Mouse (Mus musculus) forebrain, embryonic 16.5 days (tissue): ENCODE data around the gene Acsf3. TPM values are rescaled to one million over a fixed set of nuclear protein-coding genes. Genes with fewer than 3 reads are reported as not detected.

Source experiments
- ATAC-seq: fragments of 200-750 bp; cut with Nextera tagmentation; 2 replicates; pipeline ENCODE4 v1.8.0; 2017; ENCODE audit warnings: mild to moderate bottlenecking, moderate library complexity
- H3K27ac ChIP-seq: fragments of 300-500 bp; sonication (generic); 2 replicates; pipeline ENCODE4 v1.5.1; 2014; ENCODE audit warnings: low read length, control low read depth
- H3K27me3 ChIP-seq: fragments of 300-500 bp; sonication (generic); replicated peaks from 2 replicates; pipeline ENCODE4 v1.6.1; 2014; ENCODE audit warnings: low read length; ENCODE audit not compliant: control insufficient read depth, insufficient read depth
- H3K36me3 ChIP-seq: fragments of 300-500 bp; sonication (generic); 2 replicates; pipeline ENCODE4 v1.6.1; 2014; ENCODE audit not compliant: control insufficient read depth, insufficient read depth
- H3K4me1 ChIP-seq: fragments of 300-500 bp; sonication (generic); replicated peaks from 2 replicates; pipeline ENCODE4 v1.6.1; 2014; ENCODE audit warnings: low read length; ENCODE audit not compliant: control insufficient read depth, insufficient read depth
- H3K4me2 ChIP-seq: fragments of 300-500 bp; sonication (generic); 2 replicates; pipeline ENCODE4 v1.6.1; 2014; ENCODE audit warnings: mild to moderate bottlenecking, low read length, control low read depth
- H3K4me3 ChIP-seq: fragments of 300-500 bp; sonication (generic); replicated peaks from 2 replicates; pipeline ENCODE4 v1.5.1; 2014; ENCODE audit warnings: mild to moderate bottlenecking, low read length, control low read depth
- H3K9ac ChIP-seq: fragments of 300-500 bp; sonication (generic); replicated peaks from 2 replicates; pipeline ENCODE4 v1.6.1; 2014; ENCODE audit warnings: low read depth, low read length, control low read depth
- H3K9me3 ChIP-seq: fragments of 300-500 bp; sonication (generic); 2 replicates; pipeline ENCODE4 v1.6.1; 2016; ENCODE audit warnings: low read length; ENCODE audit not compliant: control insufficient read depth
- WGBS: fragments of 180-500 bp; shearing (Covaris S2); extraction: QIAGEN DNeasy Blood & Tissue Kit; methylation state at CpG from one replicate; pipeline ENCODE4 v1.1.7; 2014; 5-methylcytosine and 5-hydroxymethylcytosine counted together
- polyA plus RNA-seq: library from polyadenylated mRNA; unstranded; fragments of >200 nt; fragmentation: Nextera tagmentation; extraction: Ambion mirVana; gene quantifications from 2 replicates; pipeline ENCODE4 v1.2.1, GENCODE M21; 2015

The Acsf3 gene
- polyA plus RNA-seq, 1 experiment from 2014 or later = 15.9 TPM

GRCm38 (mm10) chr8:122739102-122739725, 36.1 kb upstream of the Acsf3 start:
- Histone ChIP-seq H3K4me2 (no peak overlapping the region), H3K4me1 (peaks cover 91% of the 10 kb centered on the region), H3K27me3 (no peaks in the 10 kb centered on the region), H3K27ac (peak overlapping the region; percentile 75), H3K4me3 (no peak overlapping the region), H3K9ac (peak overlapping the region; percentile 35), H3K36me3 (no peaks in the 10 kb centered on the region), H3K9me3 (no peaks in the 10 kb centered on the region)
- no peak for ATAC-seq
- WGBS = 23% methylated on average over 11 of the region's 11 CpGs

- ATAC-seq = peak; percentile 66
- H3K27me3 ChIP-seq = no peaks in the 10 kb centered on the region
- H3K36me3 ChIP-seq = no peaks in the 10 kb centered on the region
- H3K4me3 ChIP-seq = 0 out of 2 replicates have a peak overlapping the region, but pooled peaks have one; percentile 8
- H3K9ac ChIP-seq = peak overlapping the region; percentile 50
- H3K27ac ChIP-seq = peak overlapping the region; percentile 96
- peak overlapping the region; percentile 46 for H3K4me2 ChIP-seq
- peaks cover 91% of the 10 kb centered on the region for H3K4me1 ChIP-seq
- H3K9me3 ChIP-seq = no peaks in the 10 kb centered on the region
- 2% methylated on average over 19 of the region's 19 CpGs for WGBS
Measured at GRCm38 (mm10) chr8:122742471-122742870, 32.8 kb upstream of the Acsf3 start.

GRCm38 (mm10) chr8:122745022-122745749, 30.1 kb upstream of the Acsf3 start:
- 8% methylated on average over 17 of the region's 17 CpGs for WGBS
- no peaks in the 10 kb centered on the region for H3K27me3 ChIP-seq
- H3K4me1 ChIP-seq = peaks cover 78% of the 10 kb centered on the region
- peak; percentile 24 for ATAC-seq
- H3K36me3 ChIP-seq = no peaks in the 10 kb centered on the region
- peak overlapping the region; percentile 96 for H3K27ac ChIP-seq
- peak overlapping the region; percentile 37 for H3K4me2 ChIP-seq
- no peaks in the 10 kb centered on the region for H3K9me3 ChIP-seq
- H3K9ac ChIP-seq = peak overlapping the region; percentile 47
- peak overlapping the region; percentile 7 for H3K4me3 ChIP-seq

- WGBS = 3% methylated on average over 16 of the region's 16 CpGs
- H3K27ac ChIP-seq = peak overlapping the region; percentile 96
- peaks cover 84% of the 10 kb centered on the region for H3K4me1 ChIP-seq
- H3K27me3 ChIP-seq = no peaks in the 10 kb centered on the region
- H3K4me2 ChIP-seq = peak overlapping the region; percentile 37
- no peaks in the 10 kb centered on the region for H3K9me3 ChIP-seq
- H3K9ac ChIP-seq = peak overlapping the region; percentile 47
- H3K36me3 ChIP-seq = no peaks in the 10 kb centered on the region
- H3K4me3 ChIP-seq = no peak overlapping the region
- ATAC-seq = peak; percentile 66
Measured at GRCm38 (mm10) chr8:122745750-122746275, 29.5 kb upstream of the Acsf3 start.

GRCm38 (mm10) chr8:122746439-122746838, 28.8 kb upstream of the Acsf3 start:
- peaks cover 86% of the 10 kb centered on the region for H3K4me1 ChIP-seq
- H3K36me3 ChIP-seq = no peaks in the 10 kb centered on the region
- whole genome bisulfite sequencing = 25% methylated on average over 7 of the region's 7 CpGs
- no peaks in the 10 kb centered on the region for H3K27me3 ChIP-seq
- no peak overlapping the region for H3K4me3 ChIP-seq
- H3K9me3 ChIP-seq = no peaks in the 10 kb centered on the region
- peak overlapping the region; percentile 37; the same call in 1 of the 2 replicates for H3K4me2 ChIP-seq
- no peak for ATAC-seq
- no peak overlapping the region for H3K9ac ChIP-seq
- peak overlapping the region; percentile 96 for H3K27ac ChIP-seq

- no peak overlapping the region for H3K27ac ChIP-seq
- no peaks in the 10 kb centered on the region for H3K27me3 ChIP-seq
- no peak overlapping the region for H3K4me3 ChIP-seq
- 92% methylated on average over 1 of the region's 1 CpGs for WGBS
- no peak overlapping the region for H3K4me2 ChIP-seq
- peaks cover 86% of the 10 kb centered on the region for H3K4me1 ChIP-seq
- no peaks in the 10 kb centered on the region for H3K9me3 ChIP-seq
- no peak for ATAC-seq
- no peak overlapping the region for H3K9ac ChIP-seq
- no peaks in the 10 kb centered on the region for H3K36me3 ChIP-seq
Measured at GRCm38 (mm10) chr8:122747825-122748224, 27.5 kb upstream of the Acsf3 start.

- Histone ChIP-seq H3K27me3 (no peaks in the 10 kb centered on the region), H3K4me2 (peak overlapping the region; percentile 47), H3K27ac (peak overlapping the region; percentile 63), H3K9ac (no peak overlapping the region; the same call in 1 of the 2 replicates), H3K9me3 (no peaks in the 10 kb centered on the region), H3K36me3 (no peaks in the 10 kb centered on the region), H3K4me1 (peaks cover 70% of the 10 kb centered on the region), H3K4me3 (no peak overlapping the region)
- no peak for ATAC-seq
- WGBS = 54% methylated on average over 6 of the region's 6 CpGs
Measured at GRCm38 (mm10) chr8:122749333-122749958, 25.8 kb upstream of the Acsf3 start.

GRCm38 (mm10) chr8:122751342-122751741, 23.9 kb upstream of the Acsf3 start:
- H3K4me3 ChIP-seq = peak overlapping the region; percentile 39
- peak overlapping the region; percentile 79 for H3K27ac ChIP-seq
- 15% methylated on average over 5 of the region's 5 CpGs for WGBS
- no peaks in the 10 kb centered on the region for H3K27me3 ChIP-seq
- ATAC-seq = peak; percentile 81
- peaks cover 51% of the 10 kb centered on the region for H3K4me1 ChIP-seq
- no peaks in the 10 kb centered on the region for H3K9me3 ChIP-seq
- peak overlapping the region; percentile 48 for H3K9ac ChIP-seq
- peak overlapping the region; percentile 47 for H3K4me2 ChIP-seq
- H3K36me3 ChIP-seq = no peaks in the 10 kb centered on the region

GRCm38 (mm10) chr8:122752111-122752721, 23.1 kb upstream of the Acsf3 start:
- Histone ChIP-seq H3K4me3 (peak overlapping the region; percentile 39), H3K27me3 (no peaks in the 10 kb centered on the region), H3K9ac (peak overlapping the region; percentile 48), H3K4me1 (peaks cover 43% of the 10 kb centered on the region), H3K9me3 (no peaks in the 10 kb centered on the region), H3K36me3 (no peaks in the 10 kb centered on the region), H3K4me2 (peak overlapping the region; percentile 47), H3K27ac (peak overlapping the region; percentile 79)
- 43% methylated on average over 29 of the region's 29 CpGs for WGBS
- ATAC-seq = peak; percentile 79
